Mouse (Mus musculus) spleen, adult 2 months (tissue): ENCODE results near the gene Mthfs.
"Not testable (repeated sequence)": the region's sequence is repeated elsewhere in the genome, so short reads cannot be mapped to it uniquely, and the experiment has no call there.

Experiments used
- CTCF ChIP-seq: fragments of 200-500 bp; IDR thresholded peaks from 2 replicates; pipeline ENCODE4 v1.5.1; 2011; ENCODE audit warnings: mild to moderate bottlenecking, inconsistent platforms; ENCODE audit not compliant: insufficient read depth, insufficient read length, insufficient replicate concordance; ENCODE audit errors: extremely low read depth
- POLR2A ChIP-seq: fragments of 200-500 bp; IDR thresholded peaks from 2 replicates; pipeline ENCODE4 v1.6.1; 2011; ENCODE audit warnings: low read depth, low read length, inconsistent platforms

DNA sequence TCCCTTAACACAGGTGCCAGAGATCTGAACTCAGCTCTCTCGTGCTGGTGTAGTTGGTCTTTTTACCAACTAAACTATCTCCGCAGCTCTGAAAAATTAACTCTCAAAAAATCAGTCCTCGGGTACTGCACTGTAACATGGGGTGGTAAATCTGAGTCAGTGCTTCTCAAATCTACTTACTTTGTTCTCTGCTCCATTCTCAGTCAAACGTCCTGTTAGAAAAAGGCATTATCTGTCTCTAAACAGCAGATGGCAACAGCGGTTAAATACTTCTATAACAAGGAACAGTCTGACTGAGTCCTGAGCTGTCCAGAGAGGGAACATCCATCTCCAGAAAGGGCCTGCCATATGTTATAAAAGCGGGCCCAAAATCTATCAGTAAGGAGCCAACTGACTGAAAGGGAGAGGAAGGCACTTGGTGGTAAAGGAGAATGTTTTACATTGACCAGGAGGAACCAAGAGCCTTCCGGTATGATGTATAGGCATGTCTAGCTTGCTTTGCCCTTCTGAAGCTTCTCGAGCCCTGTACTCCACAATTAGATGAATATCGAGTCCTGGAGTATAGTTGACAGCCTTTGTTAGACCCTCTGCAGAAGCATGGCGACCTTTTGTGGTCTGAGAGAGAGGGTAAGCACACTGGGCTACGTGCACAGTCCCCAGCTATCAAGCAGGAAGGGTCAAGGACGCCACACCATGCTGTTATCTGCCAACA is at the start of gene Mthfs:
- not testable (repeated sequence) for TF ChIP-seq POLR2A, CTCF
